Mouse (Mus musculus) heart, adult 9 months (tissue): ENCODE measurements around the gene Pip4k2a.
"Not testable (repeated sequence)": the region's sequence is repeated elsewhere in the genome, so short reads cannot be mapped to it uniquely, and the experiment has no call there.

Experiments
- DNase-seq, 2 experiments: peaks; one replicate each; pipeline ENCODE4 v3.0.0; 2022; ENCODE audit warnings: low spot score in 2 of 2

The Pip4k2a gene

DNA sequence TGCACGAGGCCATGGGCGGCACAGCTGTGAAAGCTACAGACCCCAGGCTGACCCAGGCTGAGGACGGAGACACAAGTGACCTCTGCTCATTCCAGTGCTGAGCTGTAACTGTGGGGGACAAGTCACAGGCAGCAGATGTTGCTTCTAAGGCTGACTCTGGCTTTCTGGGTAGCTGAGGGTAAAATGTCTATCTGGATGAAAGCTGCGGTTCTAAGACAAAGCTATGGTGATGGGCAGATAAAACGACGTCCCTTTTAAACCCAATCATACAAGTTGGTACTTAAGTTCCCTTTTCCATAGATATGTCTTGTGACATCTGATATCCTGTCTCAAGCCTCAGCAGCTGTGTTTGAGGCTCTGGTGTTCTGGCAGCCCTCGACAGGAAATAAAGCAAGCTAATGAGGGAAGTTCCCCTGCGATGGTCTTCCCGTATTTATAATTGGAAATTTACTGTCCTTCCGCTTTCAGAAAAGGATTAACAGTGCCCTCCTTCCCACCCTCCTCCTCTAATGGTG, 100.1 kb downstream of the Pip4k2a start:
- peak; percentile 42 to 75 for DNase-seq

GRCm38 (mm10) chr2:18896015-18896414, 101.9 kb downstream of the Pip4k2a start:
- DNase-seq = peak; percentile 47 to 56

DNA sequence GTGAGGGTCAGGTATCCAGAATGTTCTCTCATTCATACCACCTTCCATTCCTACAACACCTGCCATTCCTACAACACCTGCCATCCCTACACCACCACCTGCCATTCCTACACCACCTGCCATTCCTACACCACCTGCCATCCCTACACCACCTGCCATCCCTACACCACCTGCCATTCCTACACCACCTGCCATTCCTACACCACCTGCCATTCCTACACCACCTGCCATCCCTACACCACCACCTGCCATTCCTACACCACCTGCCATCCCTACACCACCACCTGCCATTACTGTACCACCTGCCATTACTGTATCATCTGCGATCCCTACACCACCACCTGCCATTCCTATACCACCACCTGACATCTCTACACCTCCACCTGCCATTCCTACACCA, 104.6 kb downstream of the Pip4k2a start:
- not testable (repeated sequence) for DNase-seq

DNA sequence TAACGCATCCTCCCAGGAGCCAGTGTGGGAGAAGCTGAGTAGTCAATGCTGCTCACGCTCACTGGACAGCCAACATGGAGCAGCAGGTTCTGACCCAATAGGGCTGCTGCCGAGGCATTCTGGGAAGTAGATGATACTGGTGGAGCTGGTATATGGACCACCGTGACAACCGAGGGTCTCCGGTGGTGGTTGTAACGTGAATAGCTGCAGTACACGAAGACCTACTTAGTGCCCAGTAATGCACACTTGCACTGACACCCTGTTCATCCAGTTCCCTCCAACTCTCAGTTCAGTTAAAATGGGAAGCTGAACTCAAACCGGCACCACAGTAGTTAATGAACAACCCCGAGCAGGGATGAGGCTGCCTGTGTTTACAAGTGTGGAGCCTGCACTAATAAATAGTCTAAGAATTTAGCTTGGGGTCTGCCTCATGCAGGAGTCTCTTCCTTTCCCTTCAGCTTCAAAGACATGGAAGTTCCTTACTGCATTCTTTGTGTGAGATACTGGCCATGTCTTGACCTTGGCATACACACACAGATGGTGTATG, 105.9 kb downstream of the Pip4k2a start:
- DNase-seq = no peak

DNA sequence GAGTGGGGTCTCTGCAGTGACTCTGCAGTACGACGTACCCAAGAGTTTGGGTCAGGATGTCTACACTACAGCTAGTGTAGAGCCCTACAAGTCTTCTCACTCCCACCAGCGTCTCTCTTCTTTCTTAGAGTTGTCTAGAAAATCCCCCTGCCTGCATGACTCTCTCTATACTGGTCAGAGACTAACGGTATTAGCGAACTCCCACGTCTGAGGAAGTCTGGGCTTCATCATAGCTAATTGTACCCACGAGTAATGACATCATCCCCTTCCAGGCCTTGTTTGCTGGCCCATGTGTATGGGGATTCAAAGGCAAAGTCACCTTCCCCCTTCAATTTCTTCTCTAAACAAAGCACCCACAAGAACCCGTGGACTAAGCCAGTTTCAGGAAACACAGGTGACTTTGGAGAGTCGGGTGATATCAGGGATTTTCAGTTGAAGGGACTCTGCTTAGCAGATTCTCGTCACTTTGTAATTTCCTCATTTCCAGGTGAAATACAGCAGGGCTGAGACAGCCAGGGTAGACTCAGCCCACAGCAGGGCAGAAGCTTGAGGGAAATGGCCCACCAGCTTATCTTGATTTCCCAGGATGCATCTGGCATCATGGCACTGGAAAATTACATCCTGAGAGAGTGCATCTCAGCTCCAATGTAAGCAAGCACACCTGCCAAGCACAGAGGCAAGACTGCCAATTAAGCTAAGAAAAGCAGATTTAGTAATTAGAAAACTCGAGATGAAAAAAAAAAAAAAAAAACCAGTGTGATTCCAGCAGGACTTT, 107.5 kb downstream of the Pip4k2a start:
- peak in 1 of 2 experiments; percentile 24 for DNase-seq

DNA sequence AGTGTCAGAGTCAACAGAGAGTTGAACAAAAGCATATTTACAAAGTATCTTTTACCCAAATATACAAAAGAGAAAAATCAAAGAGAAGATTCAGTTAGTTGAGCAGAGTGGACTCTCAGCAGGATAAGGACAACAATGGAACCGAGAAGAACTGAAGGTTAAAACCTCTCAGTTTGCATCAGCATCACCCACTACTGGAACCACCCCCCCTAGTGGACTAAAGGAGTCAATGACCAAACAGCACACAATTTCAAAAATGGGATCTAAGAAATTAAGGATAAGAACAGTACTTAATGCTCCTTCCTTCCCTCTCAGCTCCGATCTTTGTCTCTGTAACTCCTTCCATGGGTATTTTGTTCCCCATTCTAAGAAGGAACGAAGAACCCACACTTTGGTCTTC, 113.6 kb downstream of the Pip4k2a start:
- no peak for DNase-seq

GRCm38 (mm10) chr2:18874626-18875025, 123.3 kb downstream of the Pip4k2a start:
- no peak for DNase-seq

DNA sequence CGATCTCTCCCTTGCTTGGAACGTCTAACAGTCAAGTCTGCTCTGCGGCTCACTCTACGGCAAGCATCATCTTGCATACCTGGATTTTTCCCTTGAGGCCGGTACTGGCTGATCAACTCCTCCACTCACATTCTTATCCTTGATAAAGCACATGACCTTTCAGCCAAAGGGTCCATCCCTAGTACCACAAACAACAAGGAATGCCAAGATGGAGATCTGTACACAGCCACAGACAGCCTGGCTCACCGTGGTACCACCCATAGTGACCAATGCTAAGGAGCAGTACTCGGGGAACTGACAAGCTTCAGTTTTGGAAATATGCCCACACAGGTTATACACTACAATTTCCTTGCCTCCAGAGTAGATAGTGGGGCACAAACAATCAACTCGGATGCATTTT, 123.9 kb downstream of the Pip4k2a start:
- DNase-seq = no peak

DNA sequence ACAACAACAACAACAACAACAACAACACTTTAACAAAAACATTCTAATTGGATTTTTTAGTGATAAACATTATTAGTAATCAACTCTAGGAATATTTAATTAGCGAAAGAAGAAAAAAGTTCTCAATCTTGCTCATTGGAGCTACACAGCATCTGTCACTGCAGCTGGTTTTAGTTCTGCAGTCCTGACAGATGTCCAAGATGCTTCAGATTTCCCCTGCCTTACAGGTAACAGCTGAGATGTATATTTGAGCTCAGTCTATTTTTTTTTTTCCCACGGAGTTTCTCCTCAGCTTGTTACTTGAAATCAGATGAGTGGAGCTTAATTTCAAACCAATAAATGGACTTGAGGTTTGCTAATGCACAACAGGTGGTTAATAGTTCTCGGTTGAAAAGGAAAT, 124.5 kb downstream of the Pip4k2a start:
- DNase-seq = no peak

- peak; percentile 54 to 63 for DNase-seq
Measured at GRCm38 (mm10) chr2:18872797-18873196, 125.1 kb downstream of the Pip4k2a start.

DNA sequence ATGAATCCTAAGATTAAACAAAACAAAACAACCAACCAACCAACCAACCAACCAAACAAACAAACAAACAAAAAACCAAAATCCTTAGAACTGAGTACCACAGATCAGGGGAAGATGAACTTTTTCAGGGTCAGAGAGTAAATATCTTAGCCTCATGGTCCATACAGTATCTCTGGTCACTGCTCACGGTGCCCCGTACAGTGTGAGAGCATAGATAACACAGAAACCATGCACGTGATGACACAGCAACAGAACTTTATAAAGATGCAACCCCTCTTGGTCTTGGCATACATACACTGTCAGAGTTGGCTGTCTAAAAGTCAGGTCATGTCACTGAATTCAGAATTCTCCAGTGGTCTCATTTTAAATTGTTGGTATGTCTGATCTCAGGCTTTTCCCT, 126.8 kb downstream of the Pip4k2a start:
- no peak for DNase-seq

- DNase-seq = no peak
Measured at GRCm38 (mm10) chr2:18867069-18867468, 130.9 kb downstream of the Pip4k2a start.

GRCm38 (mm10) chr2:18864719-18865118, 133.2 kb downstream of the Pip4k2a start:
- no peak for DNase-seq

GRCm38 (mm10) chr2:18861607-18862158, 136.2 kb downstream of the Pip4k2a start:
- DNase-seq = no peak

GRCm38 (mm10) chr2:18860686-18861085, 137.2 kb downstream of the Pip4k2a start:
- no peak for DNase-seq

GRCm38 (mm10) chr2:18857952-18858351, 140.0 kb downstream of the Pip4k2a start:
- no peak for DNase-seq

GRCm38 (mm10) chr2:18856461-18856860, 141.5 kb downstream of the Pip4k2a start:
- DNase-seq = no peak

DNA sequence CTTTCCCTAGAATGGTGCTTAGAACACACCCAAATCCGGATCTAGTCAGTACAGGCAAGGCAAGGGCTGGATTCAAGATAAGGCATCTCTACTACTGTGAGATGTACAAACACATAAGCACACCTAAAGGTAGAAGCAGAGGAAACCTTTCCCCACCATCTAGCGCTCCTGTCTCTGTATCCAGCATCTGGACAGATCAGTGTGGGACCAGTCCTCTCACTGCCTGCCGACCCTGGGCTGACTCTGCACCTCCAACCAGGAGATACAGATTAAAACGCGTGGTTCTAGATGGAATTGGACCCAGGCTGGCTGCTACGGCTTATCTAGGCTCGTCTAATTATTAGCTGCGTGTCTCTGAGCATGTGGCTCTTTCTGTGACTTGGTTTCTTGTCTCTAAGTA, 142.7 kb downstream of the Pip4k2a start:
- no peak for DNase-seq

- DNase-seq = no peak
Measured at GRCm38 (mm10) chr2:18853345-18853744, 144.6 kb downstream of the Pip4k2a start.

- DNase-seq = no peak
Measured at GRCm38 (mm10) chr2:18850657-18851056, 147.3 kb downstream of the Pip4k2a start.

DNA sequence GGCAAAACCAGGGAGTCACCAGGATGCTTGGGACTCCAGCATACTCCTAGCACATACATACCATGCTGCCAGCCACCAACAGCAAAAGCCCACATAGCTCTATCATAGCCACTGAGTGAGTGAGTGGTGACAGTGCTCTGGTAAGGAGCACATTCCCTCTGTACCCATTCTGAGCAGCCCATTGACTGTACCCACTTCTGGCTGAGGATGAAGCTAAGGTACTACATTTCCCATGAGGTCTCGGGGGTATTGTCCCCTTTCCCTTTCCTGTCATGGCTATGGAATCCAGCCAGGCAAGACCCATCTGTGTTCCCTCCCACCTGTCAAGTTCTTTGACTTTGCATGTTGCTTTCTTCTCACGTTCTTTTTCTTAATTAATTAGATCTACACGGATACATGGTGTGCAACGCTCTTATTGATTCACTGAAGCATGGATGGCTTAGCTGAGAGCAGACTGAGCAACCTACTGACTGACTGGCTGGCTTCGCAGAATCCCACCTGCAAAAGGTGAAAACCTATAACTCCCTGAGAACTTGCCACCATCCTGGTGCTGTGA, 149.8 kb downstream of the Pip4k2a start:
- no peak for DNase-seq

DNA sequence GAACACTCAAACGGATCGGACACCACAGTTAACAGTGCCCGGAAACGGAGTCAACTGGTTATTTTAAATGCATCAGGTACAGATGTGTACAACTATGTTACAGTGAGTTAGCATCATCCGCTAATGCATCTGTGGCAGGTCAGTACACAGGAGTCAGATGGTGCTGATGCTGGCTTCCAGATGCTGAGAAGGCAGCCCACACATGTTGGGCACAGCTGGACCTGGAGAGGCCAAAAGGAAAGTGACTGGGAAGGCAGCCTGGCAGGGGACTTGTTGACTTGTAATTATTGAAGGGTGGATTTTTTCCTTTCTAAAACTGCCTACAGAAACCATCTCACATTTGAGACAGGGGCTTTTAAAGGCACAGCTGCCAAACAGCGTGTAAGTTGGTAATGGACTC, 155.4 kb downstream of the Pip4k2a start:
- no peak for DNase-seq

DNA sequence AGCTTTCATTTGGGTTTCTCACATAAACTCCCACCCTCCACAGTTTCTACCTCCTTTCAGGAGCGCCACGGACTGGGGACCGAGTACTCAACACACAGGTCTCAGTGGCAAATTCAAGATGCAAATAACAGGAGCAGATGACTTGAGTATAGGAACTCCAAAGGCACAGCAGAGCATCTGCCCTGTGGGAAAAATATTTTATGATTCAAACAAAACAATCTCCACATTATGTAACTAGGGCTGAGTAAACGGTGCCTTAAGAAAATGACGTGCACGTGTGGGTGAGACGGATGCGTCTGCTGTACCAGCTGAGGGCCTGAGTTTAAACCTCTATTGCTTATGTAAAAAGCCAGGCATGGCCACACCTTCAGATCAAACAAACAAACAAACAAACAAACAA, 156.9 kb downstream of the Pip4k2a start:
- no peak for DNase-seq
